Mouse (Mus musculus): ENCODE measurements around the gene Tmsb4x. TPM values are rescaled to one million over a fixed set of nuclear protein-coding genes. Genes with fewer than 3 reads are reported as not detected.

The Tmsb4x gene
- polyA plus RNA-seq, 1 experiment from 2014 or later = 3,079 TPM

GRCm38 (mm10) chrX:167208506-167208820 is 652 bp downstream of the Tmsb4x start:
- ATAC-seq (ENCODE audit: insufficient read depth) = no peak; the same call in 1 of the 2 replicates

DNA sequence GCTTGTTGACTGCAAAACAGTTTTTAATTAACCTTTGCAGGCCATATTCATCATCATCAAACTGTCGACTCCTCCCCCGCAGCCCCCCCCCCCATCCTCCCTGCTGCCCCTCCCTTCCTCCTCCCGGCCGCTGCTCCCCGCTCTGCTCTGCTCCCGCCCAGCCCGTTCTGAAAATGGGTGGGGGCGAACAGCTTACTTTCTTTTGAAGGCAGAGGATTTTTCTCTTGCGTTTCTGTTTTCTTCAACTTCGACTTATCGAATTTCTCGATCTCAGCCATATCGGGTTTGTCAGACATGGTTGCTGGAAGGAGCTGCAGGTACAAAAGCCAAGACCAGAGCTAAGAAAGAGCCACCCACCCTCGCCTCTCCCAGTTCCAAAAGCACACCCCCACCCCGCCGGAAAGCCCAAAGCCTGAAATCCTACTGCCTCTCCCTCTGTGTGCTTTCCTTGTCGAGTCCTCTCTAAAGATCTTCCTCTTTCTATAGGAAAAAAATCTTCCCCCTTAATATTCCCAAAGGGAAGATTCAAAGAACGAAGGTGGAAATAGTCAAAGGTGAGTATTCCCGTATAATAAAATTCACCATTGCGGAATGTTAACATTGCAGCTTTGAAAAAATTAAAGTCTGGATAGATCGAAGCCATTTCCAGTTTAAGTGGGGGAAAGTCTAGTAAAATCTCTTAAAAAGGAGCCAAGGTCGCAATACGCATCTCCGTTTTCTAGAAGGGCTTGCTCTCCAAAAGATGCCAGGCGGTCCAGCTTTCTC is 1.2 kb downstream of the Tmsb4x start:
- Histone ChIP-seq H3K4me2 (peak overlapping the region; percentile 55), H3K4me1 (ENCODE audit: insufficient read depth) (no peaks in the 10 kb centered on the region), H3K27ac (ENCODE audit: low read depth) (peak overlapping the region; percentile 90), H3K27me3 (ENCODE audit: insufficient read depth, low read length) (no peaks in the 10 kb centered on the region), H3K9me3 (ENCODE audit: low read depth, low read length) (no peaks in the 10 kb centered on the region), H3K4me3 (ENCODE audit: low read depth, low read length) (peak overlapping the region; percentile 55), H3K36me3 (ENCODE audit: insufficient read depth) (peaks cover 8% of the 10 kb centered on the region; the same call in 1 of the 2 replicates), H3K9ac (peak overlapping the region; percentile 78)
- no peak for ATAC-seq (ENCODE audit: insufficient read depth)
- 13% methylated on average over 25 of the region's 25 CpGs for WGBS
- peak; percentile 67 for DNase-seq
- no peak for TF ChIP-seq CTCF (IDR thresholded peaks at IDR 0.05; ENCODE audit: low read depth)

More at GRCm38 (mm10) chrX:167208506-167208820, 652 bp downstream of the Tmsb4x start:
- H3K36me3 ChIP-seq (ENCODE audit: insufficient read depth) = peaks cover 8% of the 10 kb centered on the region; the same call in 1 of the 2 replicates
- peak; percentile 55 for DNase-seq
- H3K4me1 ChIP-seq (ENCODE audit: insufficient read depth) = no peaks in the 10 kb centered on the region
- TF ChIP-seq CTCF (IDR thresholded peaks at IDR 0.05; ENCODE audit: low read depth) = no peak
- 14% methylated on average over 16 of the region's 16 CpGs for WGBS
- no peaks in the 10 kb centered on the region for H3K9me3 ChIP-seq (ENCODE audit: low read depth, low read length)
- peak overlapping the region; percentile 55 for H3K4me2 ChIP-seq
- H3K4me3 ChIP-seq (ENCODE audit: low read depth, low read length) = peak overlapping the region; percentile 55
- peak overlapping the region; percentile 78 for H3K9ac ChIP-seq
- H3K27ac ChIP-seq (ENCODE audit: low read depth) = peak overlapping the region; percentile 90
- no peaks in the 10 kb centered on the region for H3K27me3 ChIP-seq (ENCODE audit: insufficient read depth, low read length)

GRCm38 (mm10) chrX:167205813-167206520 is 3.1 kb downstream of the Tmsb4x start:
- no peaks in the 10 kb centered on the region for H3K9me3 ChIP-seq (ENCODE audit: low read depth, low read length)
- no peak overlapping the region for H3K4me2 ChIP-seq
- DNase-seq (no peak), ATAC-seq (ENCODE audit: insufficient read depth) (no peak; the same call in 1 of the 2 replicates)
- no peak for TF ChIP-seq CTCF (IDR thresholded peaks at IDR 0.05; ENCODE audit: low read depth)
- H3K36me3 ChIP-seq (ENCODE audit: insufficient read depth) = peaks cover 8% of the 10 kb centered on the region; the same call in 1 of the 2 replicates
- H3K4me3 ChIP-seq (ENCODE audit: low read depth, low read length) = no peak overlapping the region
- no peak overlapping the region for H3K9ac ChIP-seq
- WGBS = 46% methylated on average over 8 of the region's 8 CpGs
- no peaks in the 10 kb centered on the region for H3K4me1 ChIP-seq (ENCODE audit: insufficient read depth)
- no peak overlapping the region for H3K27ac ChIP-seq (ENCODE audit: low read depth)
- no peaks in the 10 kb centered on the region for H3K27me3 ChIP-seq (ENCODE audit: insufficient read depth, low read length)

DNA sequence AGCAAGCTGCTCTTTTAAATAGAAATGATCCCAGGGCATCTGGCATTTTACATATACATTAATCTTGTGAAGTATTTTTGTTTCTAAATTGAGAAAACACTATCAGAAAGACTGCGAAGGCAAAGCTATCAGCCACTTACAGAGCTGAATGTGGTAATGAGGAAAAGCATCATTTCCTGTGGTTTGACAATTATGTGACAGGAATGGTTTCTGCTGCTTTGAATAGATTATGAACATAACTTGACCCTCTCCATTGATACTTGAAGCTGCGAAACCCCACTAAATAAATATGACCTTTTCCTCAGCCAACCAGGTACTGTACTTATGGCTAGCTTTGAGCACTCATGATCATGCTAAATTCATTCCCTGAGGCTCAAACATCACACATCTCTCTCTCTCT is 7.8 kb downstream of the Tmsb4x start:
- Histone ChIP-seq H3K9ac (no peak overlapping the region), H3K4me2 (no peak overlapping the region), H3K4me1 (ENCODE audit: insufficient read depth) (no peaks in the 10 kb centered on the region), H3K4me3 (ENCODE audit: low read depth, low read length) (no peak overlapping the region), H3K9me3 (ENCODE audit: low read depth, low read length) (no peaks in the 10 kb centered on the region), H3K27me3 (ENCODE audit: insufficient read depth, low read length) (no peaks in the 10 kb centered on the region), H3K27ac (ENCODE audit: low read depth) (no peak overlapping the region), H3K36me3 (ENCODE audit: insufficient read depth) (no peaks in the 10 kb centered on the region)
- ATAC-seq (ENCODE audit: insufficient read depth) (no peak), DNase-seq (no peak)
- 36% methylated on average over 2 of the region's 2 CpGs for WGBS
- TF ChIP-seq CTCF (IDR thresholded peaks at IDR 0.05; ENCODE audit: low read depth) = no peak

DNA sequence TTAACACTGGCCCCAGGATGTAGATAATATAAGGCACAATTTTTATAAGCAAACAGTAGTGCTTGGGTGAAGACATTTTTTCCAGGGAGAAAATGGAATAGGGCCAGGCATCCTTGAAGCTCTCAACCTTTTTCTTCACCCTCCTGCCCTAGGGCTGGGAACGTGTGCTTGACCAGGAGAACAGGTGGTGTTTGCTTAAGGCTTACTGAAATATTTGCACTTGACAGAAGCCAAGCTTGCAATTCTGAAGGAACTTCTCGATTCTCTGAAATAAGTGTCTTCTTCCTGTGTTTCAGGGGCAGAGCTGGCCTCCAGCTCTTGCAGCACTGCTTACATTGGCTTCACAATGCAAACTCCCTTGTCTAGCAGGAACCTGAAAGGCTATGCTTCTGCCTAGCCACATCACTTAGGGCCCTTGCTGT is 13.9 kb downstream of the Tmsb4x start:
- Histone ChIP-seq H3K27ac (ENCODE audit: low read depth) (peak overlapping the region; percentile 58; the same call in 1 of the 2 replicates), H3K9me3 (ENCODE audit: low read depth, low read length) (no peaks in the 10 kb centered on the region), H3K4me3 (ENCODE audit: low read depth, low read length) (no peak overlapping the region), H3K36me3 (ENCODE audit: insufficient read depth) (no peaks in the 10 kb centered on the region), H3K4me2 (no peak overlapping the region), H3K9ac (no peak overlapping the region), H3K4me1 (ENCODE audit: insufficient read depth) (no peaks in the 10 kb centered on the region), H3K27me3 (ENCODE audit: insufficient read depth, low read length) (no peaks in the 10 kb centered on the region)
- ATAC-seq (ENCODE audit: insufficient read depth) = peak; percentile 79; the same call in 1 of the 2 replicates
- 50% methylated on average over 2 of the region's 2 CpGs for WGBS
- no peak for TF ChIP-seq CTCF (IDR thresholded peaks at IDR 0.05; ENCODE audit: low read depth)
- DNase-seq = peak; percentile 35

- DNase-seq (no peak), ATAC-seq (ENCODE audit: insufficient read depth) (no peak)
- Histone ChIP-seq H3K4me1 (ENCODE audit: insufficient read depth) (no peaks in the 10 kb centered on the region), H3K4me3 (ENCODE audit: low read depth, low read length) (no peak overlapping the region), H3K9me3 (ENCODE audit: low read depth, low read length) (no peaks in the 10 kb centered on the region), H3K27ac (ENCODE audit: low read depth) (no peak overlapping the region), H3K4me2 (no peak overlapping the region), H3K27me3 (ENCODE audit: insufficient read depth, low read length) (no peaks in the 10 kb centered on the region), H3K9ac (no peak overlapping the region), H3K36me3 (ENCODE audit: insufficient read depth) (no peaks in the 10 kb centered on the region)
- TF ChIP-seq CTCF (IDR thresholded peaks at IDR 0.05; ENCODE audit: low read depth) = no peak
- WGBS = 40% methylated on average over 2 of the region's 2 CpGs
Observed at GRCm38 (mm10) chrX:167186306-167186705, 22.8 kb downstream of the Tmsb4x start.

- Histone ChIP-seq H3K27me3 (ENCODE audit: insufficient read depth, low read length) (no peaks in the 10 kb centered on the region), H3K4me3 (ENCODE audit: low read depth, low read length) (no peak overlapping the region), H3K27ac (ENCODE audit: low read depth) (peak overlapping the region; percentile 4; the same call in 1 of the 2 replicates), H3K9ac (no peak overlapping the region), H3K4me1 (ENCODE audit: insufficient read depth) (no peaks in the 10 kb centered on the region), H3K36me3 (ENCODE audit: insufficient read depth) (no peaks in the 10 kb centered on the region), H3K9me3 (ENCODE audit: low read depth, low read length) (no peaks in the 10 kb centered on the region), H3K4me2 (no peak overlapping the region)
- TF ChIP-seq CTCF (IDR thresholded peaks at IDR 0.05; ENCODE audit: low read depth) = no peak
- 48% methylated on average over 6 of the region's 6 CpGs for WGBS
- ATAC-seq (ENCODE audit: insufficient read depth) (no peak), DNase-seq (no peak)
Observed at GRCm38 (mm10) chrX:167183535-167183934, 25.6 kb downstream of the Tmsb4x start.
